Mouse (Mus musculus) liver, embryonic 12.5 days (tissue): Measurements from ENCODE around the gene Il7r. TPM values are rescaled to one million over a fixed set of nuclear protein-coding genes. Genes with fewer than 3 reads are reported as not detected.
"Not testable (repeated sequence)": the region's sequence is repeated elsewhere in the genome, so short reads cannot be mapped to it uniquely, and the experiment has no call there.

Source experiments
- ATAC-seq: fragments of 200-750 bp; cut with Nextera tagmentation; 2 replicates; pipeline ENCODE4 v1.8.0; 2017; ENCODE audit warnings: moderate number of reproducible peaks, mild to moderate bottlenecking, moderate library complexity
- H3K27ac ChIP-seq: fragments of 300-500 bp; sonication (generic); 2 replicates; pipeline ENCODE4 v1.5.1; 2016; ENCODE audit warnings: mild to moderate bottlenecking
- H3K27me3 ChIP-seq: fragments of 300-500 bp; sonication (generic); replicated peaks from 2 replicates; pipeline ENCODE4 v1.6.1; 2016; ENCODE audit warnings: mild to moderate bottlenecking, moderate library complexity
- H3K36me3 ChIP-seq: fragments of 300-500 bp; sonication (generic); 2 replicates; pipeline ENCODE4 v1.6.1; 2016; ENCODE audit warnings: mild to moderate bottlenecking, moderate library complexity
- H3K4me1 ChIP-seq: fragments of 300-500 bp; sonication (generic); 2 replicates; pipeline ENCODE4 v1.6.1; 2016
- H3K4me2 ChIP-seq: fragments of 300-500 bp; sonication (generic); 2 replicates; pipeline ENCODE4 v1.6.1; 2016; ENCODE audit warnings: mild to moderate bottlenecking, moderate library complexity
- H3K4me3 ChIP-seq: fragments of 300-500 bp; sonication (generic); 2 replicates; pipeline ENCODE4 v1.5.1; 2016; ENCODE audit warnings: mild to moderate bottlenecking, moderate library complexity
- H3K9ac ChIP-seq: fragments of 300-500 bp; sonication (generic); 2 replicates; pipeline ENCODE4 v1.6.1; 2016; ENCODE audit warnings: mild to moderate bottlenecking, moderate library complexity
- H3K9me3 ChIP-seq: fragments of 300-500 bp; sonication (generic); replicated peaks from 2 replicates; pipeline ENCODE4 v1.6.1; 2016; ENCODE audit warnings: mild to moderate bottlenecking, moderate library complexity
- WGBS: fragments of 180-500 bp; shearing (Covaris S2); methylation state at CpG from one replicate; pipeline ENCODE4 v1.1.7; 2016; ENCODE audit not compliant: insufficient replicate concordance; 5-methylcytosine and 5-hydroxymethylcytosine counted together
- polyA plus RNA-seq: library from polyadenylated mRNA; unstranded; fragments of >200 nt; fragmentation: Nextera tagmentation; extraction: Ambion mirVana; gene quantifications from 2 replicates; pipeline ENCODE4 v1.2.1, GENCODE M21; 2016

The Il7r gene
- polyA plus RNA-seq = 0.30 and 0.57 TPM in 2 replicates

GRCm38 (mm10) chr15:9530076-9530475 lies at the start of gene Il7r:
Gene Il7r (minus strand): TSS chr15:9530176.
- Histone ChIP-seq H3K9me3 (no peaks in the 10 kb centered on the region), H3K4me3 (no peak within 1 kb of the TSS), H3K27me3 (no peaks in the 10 kb centered on the region), H3K9ac (no peak within 1 kb of the TSS), H3K36me3 (no peaks in the 10 kb centered on the region), H3K4me1 (no peaks in the 10 kb centered on the region), H3K4me2 (no peak within 1 kb of the TSS), H3K27ac (no peak within 1 kb of the TSS)
- ATAC-seq = no peak
- 58% methylated on average over 4 of the region's 4 CpGs for WGBS

- Histone ChIP-seq H3K9me3 (no peaks in the 10 kb centered on the region), H3K9ac (no peak overlapping the region), H3K4me1 (no peaks in the 10 kb centered on the region), H3K27me3 (no peaks in the 10 kb centered on the region), H3K36me3 (no peaks in the 10 kb centered on the region), H3K27ac (no peak overlapping the region), H3K4me2 (no peak overlapping the region), H3K4me3 (no peak overlapping the region)
- no peak for ATAC-seq
- WGBS = 56% methylated on average over 4 of the region's 4 CpGs
Observed at GRCm38 (mm10) chr15:9577303-9577702, 47.3 kb upstream of the Il7r start.

- 41% methylated on average over 5 of the region's 5 CpGs for whole genome bisulfite sequencing
- H3K4me1 ChIP-seq = no peaks in the 10 kb centered on the region
- no peaks in the 10 kb centered on the region for H3K36me3 ChIP-seq
- H3K9ac ChIP-seq = no peak overlapping the region
- no peaks in the 10 kb centered on the region for H3K27me3 ChIP-seq
- no peak overlapping the region for H3K4me3 ChIP-seq
- no peaks in the 10 kb centered on the region for H3K9me3 ChIP-seq
- no peak overlapping the region for H3K27ac ChIP-seq
- H3K4me2 ChIP-seq = no peak overlapping the region
- ATAC-seq = no peak
Observed at GRCm38 (mm10) chr15:9574796-9575195, 44.8 kb upstream of the Il7r start.

- Histone ChIP-seq H3K27ac (no peak overlapping the region), H3K9ac (no peak overlapping the region), H3K9me3 (no peaks in the 10 kb centered on the region), H3K4me2 (no peak overlapping the region), H3K4me3 (no peak overlapping the region), H3K36me3 (no peaks in the 10 kb centered on the region), H3K27me3 (no peaks in the 10 kb centered on the region), H3K4me1 (no peaks in the 10 kb centered on the region)
- 71% methylated on average over 4 of the region's 4 CpGs for WGBS
- ATAC-seq = no peak
Observed at GRCm38 (mm10) chr15:9573361-9573760, 43.4 kb upstream of the Il7r start.

- H3K4me3 ChIP-seq = no peak overlapping the region
- no peak overlapping the region for H3K4me2 ChIP-seq
- no peaks in the 10 kb centered on the region for H3K27me3 ChIP-seq
- H3K9ac ChIP-seq = no peak overlapping the region
- H3K9me3 ChIP-seq = no peaks in the 10 kb centered on the region
- no peaks in the 10 kb centered on the region for H3K4me1 ChIP-seq
- no peak overlapping the region for H3K27ac ChIP-seq
- ATAC-seq = no peak
- no peaks in the 10 kb centered on the region for H3K36me3 ChIP-seq
- WGBS = 67% methylated on average over 7 of the region's 7 CpGs
Observed at GRCm38 (mm10) chr15:9572664-9573063, 42.7 kb upstream of the Il7r start.

GRCm38 (mm10) chr15:9571896-9572295 lies 41.9 kb upstream of the Il7r start:
- Histone ChIP-seq H3K4me3 (no peak overlapping the region), H3K27me3 (no peaks in the 10 kb centered on the region), H3K36me3 (no peaks in the 10 kb centered on the region), H3K4me1 (no peaks in the 10 kb centered on the region), H3K9me3 (no peaks in the 10 kb centered on the region), H3K27ac (no peak overlapping the region), H3K4me2 (no peak overlapping the region), H3K9ac (no peak overlapping the region)
- no peak for ATAC-seq
- 42% methylated on average over 2 of the region's 2 CpGs for WGBS

GRCm38 (mm10) chr15:9567316-9567715 lies 37.3 kb upstream of the Il7r start:
- no peak overlapping the region for H3K9ac ChIP-seq
- H3K4me2 ChIP-seq = no peak overlapping the region
- no peak overlapping the region for H3K4me3 ChIP-seq
- H3K36me3 ChIP-seq = no peaks in the 10 kb centered on the region
- no peaks in the 10 kb centered on the region for H3K9me3 ChIP-seq
- ATAC-seq = no peak
- H3K27ac ChIP-seq = no peak overlapping the region
- 71% methylated on average over 4 of the region's 4 CpGs for WGBS
- H3K4me1 ChIP-seq = no peaks in the 10 kb centered on the region
- no peaks in the 10 kb centered on the region for H3K27me3 ChIP-seq

- Histone ChIP-seq H3K4me1 (no peaks in the 10 kb centered on the region), H3K9ac (no peak overlapping the region), H3K36me3 (no peaks in the 10 kb centered on the region), H3K27me3 (no peaks in the 10 kb centered on the region), H3K4me3 (no peak overlapping the region), H3K9me3 (no peaks in the 10 kb centered on the region), H3K4me2 (no peak overlapping the region), H3K27ac (no peak overlapping the region)
- 64% methylated on average over 6 of the region's 6 CpGs for WGBS
- ATAC-seq = no peak
Observed at GRCm38 (mm10) chr15:9565396-9565795, 35.4 kb upstream of the Il7r start.

GRCm38 (mm10) chr15:9564156-9564555 lies 34.2 kb upstream of the Il7r start:
- 52% methylated on average over 3 of the region's 3 CpGs for WGBS
- Histone ChIP-seq H3K27me3 (no peaks in the 10 kb centered on the region), H3K4me1 (no peaks in the 10 kb centered on the region), H3K4me2 (no peak overlapping the region), H3K9me3 (no peaks in the 10 kb centered on the region), H3K4me3 (no peak overlapping the region), H3K27ac (no peak overlapping the region), H3K36me3 (no peaks in the 10 kb centered on the region), H3K9ac (no peak overlapping the region)
- ATAC-seq = no peak

- H3K4me3 ChIP-seq, ATAC-seq, H3K9me3 ChIP-seq, H3K9ac ChIP-seq, H3K4me2 ChIP-seq, H3K27ac ChIP-seq, H3K36me3 ChIP-seq, H3K4me1 ChIP-seq, H3K27me3 ChIP-seq: not testable (repeated sequence)
- 80% methylated on average over 15 of the region's 15 CpGs for WGBS
Observed at GRCm38 (mm10) chr15:9557264-9557663, 27.3 kb upstream of the Il7r start.

- H3K9me3 ChIP-seq = no peaks in the 10 kb centered on the region
- ATAC-seq = no peak
- H3K27me3 ChIP-seq = no peaks in the 10 kb centered on the region
- H3K4me3 ChIP-seq = no peak overlapping the region
- no peak overlapping the region for H3K27ac ChIP-seq
- H3K9ac ChIP-seq = no peak overlapping the region
- H3K4me2 ChIP-seq = no peak overlapping the region
- H3K4me1 ChIP-seq = no peaks in the 10 kb centered on the region
- no peaks in the 10 kb centered on the region for H3K36me3 ChIP-seq
- WGBS = 72% methylated on average over 2 of the region's 2 CpGs
Observed at GRCm38 (mm10) chr15:9548951-9549350, 19.0 kb upstream of the Il7r start.

GRCm38 (mm10) chr15:9535200-9535599 lies 5.2 kb upstream of the Il7r start:
- H3K27ac ChIP-seq = no peak overlapping the region
- no peaks in the 10 kb centered on the region for H3K4me1 ChIP-seq
- no peaks in the 10 kb centered on the region for H3K36me3 ChIP-seq
- H3K9ac ChIP-seq = no peak overlapping the region
- WGBS = 33% methylated on average over 1 of the region's 1 CpGs
- no peaks in the 10 kb centered on the region for H3K9me3 ChIP-seq
- no peak for ATAC-seq
- no peak overlapping the region for H3K4me2 ChIP-seq
- H3K4me3 ChIP-seq = no peak overlapping the region
- H3K27me3 ChIP-seq = no peaks in the 10 kb centered on the region

GRCm38 (mm10) chr15:9533356-9533902 lies 3.5 kb upstream of the Il7r start:
- H3K4me2 ChIP-seq = no peak overlapping the region
- no peaks in the 10 kb centered on the region for H3K4me1 ChIP-seq
- H3K27me3 ChIP-seq = no peaks in the 10 kb centered on the region
- no peaks in the 10 kb centered on the region for H3K36me3 ChIP-seq
- no peaks in the 10 kb centered on the region for H3K9me3 ChIP-seq
- no peak overlapping the region for H3K27ac ChIP-seq
- WGBS = 21% methylated on average over 3 of the region's 3 CpGs
- no peak overlapping the region for H3K4me3 ChIP-seq
- no peak overlapping the region for H3K9ac ChIP-seq
- ATAC-seq = no peak
